Mouse (Mus musculus): Measurements from ENCODE around the gene Card6.

The Card6 gene

DNA sequence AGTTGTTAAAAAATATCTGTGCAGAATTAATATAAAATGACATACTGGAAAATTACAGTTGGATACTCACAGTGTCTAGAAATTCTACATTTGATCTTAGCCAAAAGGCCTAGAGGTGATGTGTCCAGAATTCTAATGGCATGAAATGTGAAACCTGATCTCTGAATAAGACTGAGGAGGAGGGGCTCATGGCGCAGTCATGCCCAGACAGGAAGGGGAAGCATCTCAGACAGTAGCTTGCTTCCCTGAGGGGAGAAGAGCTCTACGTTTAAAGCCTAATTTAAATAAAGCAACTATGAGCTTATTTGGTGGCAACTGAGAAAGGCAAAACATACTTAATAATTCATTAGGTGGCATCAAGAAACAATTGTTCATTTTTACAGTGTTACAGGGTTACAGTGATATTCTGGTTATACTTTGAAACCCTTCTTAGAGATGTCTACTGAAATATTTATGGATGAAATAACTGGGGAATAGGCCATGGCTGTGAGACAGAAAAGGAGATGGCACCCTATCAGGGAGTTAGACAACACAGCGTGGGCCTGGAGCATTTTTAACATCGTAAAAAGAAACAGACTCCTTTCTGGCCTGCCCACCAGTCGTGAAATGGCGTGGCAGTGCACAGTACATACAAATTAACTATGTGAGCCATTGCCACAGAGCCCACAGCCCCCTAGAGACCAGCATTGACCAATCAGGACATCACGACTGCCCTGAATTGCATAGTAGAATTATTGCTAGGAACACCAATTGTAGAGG lies 19.3 kb downstream of the Card6 start:
- DNase-seq (ENCODE audit: low read depth, low spot score): no peak

DNA sequence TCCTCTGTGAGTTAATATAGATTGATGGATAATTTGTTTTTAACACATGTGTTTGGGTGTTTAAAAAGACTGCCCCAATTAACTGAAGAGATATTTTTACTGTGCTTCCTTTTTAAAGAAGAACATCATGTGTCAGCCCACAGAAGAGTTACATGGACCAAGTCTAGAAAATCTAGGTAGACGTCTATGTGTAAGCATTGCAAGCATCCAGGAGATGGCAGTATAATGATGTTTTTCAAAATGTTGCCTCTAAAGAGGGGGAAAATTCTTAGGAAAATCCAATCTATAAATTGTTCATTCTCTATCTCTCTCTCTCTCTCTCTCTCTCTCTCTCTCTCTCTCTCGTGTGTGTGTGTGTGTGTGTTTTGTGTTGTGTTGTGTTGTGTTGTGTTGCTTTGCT lies 22.2 kb downstream of the Card6 start:
- peak; percentile 43 for DNase-seq (ENCODE audit: low read depth, low spot score)

DNA sequence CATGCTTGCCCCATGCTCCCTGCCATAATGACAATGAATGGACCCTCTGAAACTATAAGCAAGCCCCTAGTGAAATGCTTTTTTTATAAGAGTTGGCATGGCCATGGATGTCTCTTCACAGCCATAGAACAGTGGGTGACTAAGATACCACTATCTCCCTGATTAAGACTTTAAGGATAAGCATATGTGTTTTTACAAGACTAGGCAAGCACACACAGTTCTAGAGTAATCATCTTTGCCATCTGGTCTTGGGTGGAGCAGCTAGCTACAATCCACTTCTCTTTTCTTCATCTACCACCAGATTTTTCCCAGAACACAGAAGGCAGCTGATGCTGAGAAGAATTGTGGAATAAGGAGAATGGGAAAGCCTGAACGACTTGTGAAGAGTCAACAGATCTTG lies 27.1 kb downstream of the Card6 start:
- DNase-seq (ENCODE audit: low read depth, low spot score): no peak

DNA sequence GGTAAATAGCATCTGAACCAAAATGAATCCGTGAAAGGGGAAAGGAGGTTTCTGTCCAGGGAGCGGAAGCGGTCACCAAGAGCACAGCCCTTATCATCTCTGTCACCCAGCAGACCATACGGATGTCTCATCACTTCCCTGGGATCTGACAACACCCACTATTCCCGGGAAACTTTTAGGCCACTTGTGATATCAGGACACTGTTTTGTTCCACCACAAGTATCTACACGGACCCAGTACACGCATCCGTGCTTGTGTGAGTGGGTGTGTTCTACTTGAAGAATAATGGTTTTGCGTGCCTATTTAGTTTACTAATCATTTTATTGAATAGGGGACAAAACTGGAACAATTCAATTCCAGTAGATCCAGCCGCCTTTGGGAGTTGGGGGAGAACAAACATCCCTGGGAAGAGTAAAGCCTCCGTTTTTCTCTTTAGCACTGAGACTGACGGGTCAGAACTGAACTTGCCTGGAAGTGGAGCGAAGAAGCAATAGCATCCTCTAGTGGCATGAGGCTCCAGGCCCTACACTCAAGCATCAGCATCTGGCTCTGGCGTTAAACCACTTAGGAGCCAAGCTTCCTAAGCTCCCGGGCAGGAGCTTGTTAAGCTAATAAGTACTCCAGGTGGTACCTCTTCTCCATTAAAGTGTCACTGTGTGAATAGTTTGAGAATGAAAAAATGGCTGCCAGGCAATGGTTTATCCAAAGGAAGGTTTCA lies 39.4 kb downstream of the Card6 start:
- peak; percentile 81 for DNase-seq (ENCODE audit: low read depth, low spot score)

DNA sequence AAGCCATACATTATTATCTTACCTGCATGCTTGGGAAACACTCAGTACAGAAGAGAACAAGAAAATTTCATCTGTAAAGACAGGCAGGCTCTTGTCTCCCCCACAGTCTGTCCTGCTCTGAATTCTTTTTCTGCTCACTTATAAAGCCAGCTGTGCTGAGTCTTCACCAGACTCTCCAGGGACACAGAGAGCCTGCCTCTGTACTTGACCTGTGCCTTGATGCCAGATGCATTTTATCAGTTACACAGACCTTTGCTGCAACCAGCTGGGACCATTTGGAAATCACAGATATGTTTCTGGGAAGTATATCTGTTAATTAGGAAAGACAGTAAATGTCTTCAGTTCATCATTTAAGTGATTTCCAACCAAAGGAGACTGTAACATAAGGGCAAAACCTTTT lies 44.7 kb downstream of the Card6 start, which contains the start of gene C7:
C7 (minus strand) TSS at position 106 of the 400 bp plus-strand sequence.
- no peak for DNase-seq (ENCODE audit: low read depth, low spot score)
